Comparison of ENCODE assay signal across 33 mouse cellular contexts in the genomic region with DNA sequence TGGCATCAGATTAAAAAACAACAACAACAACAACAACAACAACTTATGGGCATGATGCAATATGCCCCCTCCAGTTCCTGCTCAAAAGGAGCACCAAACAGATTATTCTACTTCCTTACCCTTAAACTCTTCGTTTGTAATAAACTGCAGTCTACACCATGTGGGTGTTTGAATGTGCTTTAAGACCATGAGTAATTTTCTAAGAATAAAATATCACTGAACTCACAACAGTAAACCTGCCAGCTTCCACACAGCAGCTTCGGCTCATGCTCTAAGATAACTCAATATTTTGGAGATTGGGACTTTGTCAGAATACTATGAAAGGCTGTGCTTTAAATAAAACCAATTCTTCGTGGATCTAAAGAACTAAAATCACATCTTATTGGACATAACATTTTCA. TPM values are rescaled to one million over a fixed set of nuclear protein-coding genes. Genes with fewer than 3 reads are reported as not detected.
"Had no signal": no experiment of that assay in that cellular context is flagged by ENCODE, and none has a peak within 500 bp of the region (broad histone marks: within the 10 kb centered on the region; RNA-seq: fewer than 3 reads in every experiment).

No protein-coding gene starts in this region.

- H3K27ac ChIP-seq: limb, embryonic 10.5 days; limb, embryonic 12.5 days; limb, embryonic 13.5 days; limb, embryonic 15.5 days; liver, embryonic 12.5 days; liver, embryonic 13.5 days; liver, embryonic 14.5 days; liver, embryonic 15.5 days; lung, embryonic 15.5 days; macrophage; midbrain, embryonic 10.5 days; midbrain, embryonic 12.5 days; midbrain, embryonic 13.5 days; midbrain, embryonic 15.5 days had no signal

- H3K4me2 ChIP-seq: limb, embryonic 12.5 days; limb, embryonic 13.5 days; limb, embryonic 15.5 days; liver, embryonic 11.5 days; liver, embryonic 12.5 days; liver, embryonic 13.5 days; liver, embryonic 15.5 days; lung, embryonic 14.5 days; lung, embryonic 15.5 days; midbrain, embryonic 11.5 days; midbrain, embryonic 12.5 days; midbrain, embryonic 13.5 days; midbrain, embryonic 15.5 days had no signal

- H3K9me3 ChIP-seq: limb, embryonic 10.5 days; limb, embryonic 12.5 days; limb, embryonic 13.5 days; limb, embryonic 15.5 days; liver, embryonic 12.5 days; liver, embryonic 13.5 days; liver, embryonic 15.5 days; lung, embryonic 15.5 days; midbrain, embryonic 10.5 days; midbrain, embryonic 12.5 days; midbrain, embryonic 13.5 days; midbrain, embryonic 15.5 days had no signal

- H3K4me3 ChIP-seq: limb, embryonic 10.5 days; limb, embryonic 12.5 days; limb, embryonic 13.5 days; limb, embryonic 15.5 days; liver, embryonic 12.5 days; liver, embryonic 13.5 days; liver, embryonic 15.5 days; lung, embryonic 15.5 days; megakaryocyte, embryonic 14.5 days; midbrain, embryonic 10.5 days; midbrain, embryonic 12.5 days; midbrain, embryonic 13.5 days; midbrain, embryonic 15.5 days; myocyte had no signal

- H3K36me3 ChIP-seq: limb, embryonic 10.5 days; limb, embryonic 12.5 days; limb, embryonic 13.5 days; limb, embryonic 15.5 days; liver, embryonic 12.5 days; liver, embryonic 13.5 days; liver, embryonic 15.5 days; lung, embryonic 15.5 days; midbrain, embryonic 10.5 days; midbrain, embryonic 12.5 days; midbrain, embryonic 13.5 days; midbrain, embryonic 15.5 days had no signal

- H3K9ac ChIP-seq: limb, embryonic 12.5 days; limb, embryonic 13.5 days; limb, embryonic 15.5 days; liver, embryonic 12.5 days; liver, embryonic 13.5 days; liver, embryonic 14.5 days; liver, embryonic 15.5 days; liver, postnatal 0 days; lung, embryonic 14.5 days; lung, embryonic 15.5 days; midbrain, embryonic 12.5 days; midbrain, embryonic 13.5 days; midbrain, embryonic 15.5 days had no signal

- H3K27me3 ChIP-seq: limb, embryonic 12.5 days; limb, embryonic 13.5 days; limb, embryonic 15.5 days; liver, embryonic 12.5 days; liver, embryonic 13.5 days; liver, embryonic 15.5 days; lung, embryonic 15.5 days; megakaryocyte, embryonic 14.5 days; midbrain, embryonic 12.5 days; midbrain, embryonic 13.5 days; midbrain, embryonic 15.5 days had no signal

- H3K4me1 ChIP-seq: limb, embryonic 10.5 days; limb, embryonic 15.5 days; liver, embryonic 12.5 days; liver, embryonic 13.5 days; liver, embryonic 15.5 days; lung, embryonic 15.5 days; midbrain, embryonic 10.5 days; midbrain, embryonic 12.5 days; midbrain, embryonic 13.5 days had no signal

- ATAC-seq: liver, embryonic 12.5 days; liver, postnatal 0 days; lung, postnatal 0 days; midbrain, embryonic 13.5 days; midbrain, embryonic 15.5 days; midbrain, embryonic 16.5 days had no signal

- DNase-seq: left cerebral cortex, postnatal 4 days; liver; liver, embryonic 13.5 days; liver, postnatal 0 days; lung, adult 18-20 months; lung, adult 2 months; lung, embryonic 14.5 days; lung, postnatal 10 days; lung, postnatal 14 days; lung, postnatal 36 days; lung, postnatal 4 days; midbrain, embryonic 14.5 days had no signal

RNA-seq across cellular contexts. Expression of a gene that starts 32.2 kb away (rescaled TPM):
- polyA plus RNA-seq: limb, embryonic 11.5 days; liver, embryonic 12.5 days; liver, embryonic 13.5 days; liver, embryonic 14.5 days; liver, embryonic 16.5 days; macrophage; myocyte had no signal
